Mouse (Mus musculus) megakaryocyte, embryonic 14.5 days (primary cell): Measurements from ENCODE around the gene Plxdc1. TPM values are rescaled to one million over a fixed set of nuclear protein-coding genes. Genes with fewer than 3 reads are reported as not detected.

ENCODE experiments used
- H3K27me3 ChIP-seq: replicated peaks from 2 replicates; pipeline ENCODE3; 2012; ENCODE audit warnings: inconsistent platforms
- H3K36me3 ChIP-seq: replicated peaks from 2 replicates; pipeline ENCODE3; 2012; ENCODE audit warnings: low read length, inconsistent platforms, mixed read lengths
- H3K4me1 ChIP-seq: 2 replicates; pipeline ENCODE4 v1.6.1; 2012; ENCODE audit warnings: inconsistent platforms
- H3K4me3 ChIP-seq: replicated peaks from 2 replicates; pipeline ENCODE3; 2012; ENCODE audit warnings: moderate library complexity, mild to moderate bottlenecking, inconsistent platforms
- H3K9me3 ChIP-seq: 2 replicates; pipeline ENCODE4 v1.6.1; 2012; ENCODE audit warnings: inconsistent platforms
- FLI1 ChIP-seq: IDR thresholded peaks from 2 replicates; pipeline ENCODE4 v1.6.1; 2012; ENCODE audit warnings: low read length, inconsistent platforms, mixed read lengths
- GATA1 ChIP-seq: IDR thresholded peaks from 3 replicates; pipeline ENCODE4 v1.6.1; 2012; ENCODE audit warnings: mixed read lengths, low read length, inconsistent platforms, borderline replicate concordance
- polyA plus RNA-seq: library from polyadenylated mRNA; stranded (reverse); fragments of >175 nt; gene quantifications from 2 replicates; pipeline ENCODE4 v1.2.3, GENCODE M21; 2012; ENCODE audit warnings: low replicate concordance; ENCODE audit not compliant: insufficient read depth

Gene Plxdc1
- polyA plus RNA-seq, 1 experiment, result 1.6 TPM

- no peaks in the 10 kb centered on the region for H3K9me3 ChIP-seq
- no peaks in the 10 kb centered on the region for H3K36me3 ChIP-seq
- H3K27me3 ChIP-seq, result peaks cover 75% of the 10 kb centered on the region
- no peak overlapping the region for H3K4me3 ChIP-seq
- TF ChIP-seq GATA1 (no peak), FLI1 (no peak)
- H3K4me1 ChIP-seq, result peaks cover 21% of the 10 kb centered on the region
Measured at GRCm38 (mm10) chr11:98016824-98017223, 30.6 kb upstream of the Plxdc1 start.

- Histone ChIP-seq H3K36me3 (no peaks in the 10 kb centered on the region), H3K4me3 (no peak overlapping the region), H3K4me1 (peaks cover 15% of the 10 kb centered on the region), H3K27me3 (peaks cover 74% of the 10 kb centered on the region), H3K9me3 (no peaks in the 10 kb centered on the region)
- TF ChIP-seq FLI1 (no peak), GATA1 (no peak)
Measured at GRCm38 (mm10) chr11:98016177-98016576, 29.9 kb upstream of the Plxdc1 start.

- Histone ChIP-seq H3K4me1 (peaks cover 6% of the 10 kb centered on the region; the same call in 1 of the 2 replicates), H3K9me3 (no peaks in the 10 kb centered on the region), H3K27me3 (peaks cover 74% of the 10 kb centered on the region), H3K36me3 (no peaks in the 10 kb centered on the region), H3K4me3 (no peak overlapping the region)
- TF ChIP-seq GATA1 (no peak), FLI1 (no peak)
Measured at GRCm38 (mm10) chr11:98012831-98013230, 26.6 kb upstream of the Plxdc1 start.

GRCm38 (mm10) chr11:98011716-98012115 lies 25.5 kb upstream of the Plxdc1 start:
- Histone ChIP-seq H3K9me3 (no peaks in the 10 kb centered on the region), H3K27me3 (peaks cover 68% of the 10 kb centered on the region)
- TF ChIP-seq GATA1 (no peak), FLI1 (no peak)

GRCm38 (mm10) chr11:98008087-98008486 lies 21.8 kb upstream of the Plxdc1 start:
- no peak for TF ChIP-seq GATA1
- TF ChIP-seq FLI1, result no peak
- H3K9me3 ChIP-seq, result no peaks in the 10 kb centered on the region
- no peak overlapping the region for H3K4me3 ChIP-seq
- H3K36me3 ChIP-seq, result no peaks in the 10 kb centered on the region
- H3K27me3 ChIP-seq, result peaks cover 77% of the 10 kb centered on the region
- H3K4me1 ChIP-seq, result peaks cover 13% of the 10 kb centered on the region; the same call in 1 of the 2 replicates

More at GRCm38 (mm10) chr11:98011716-98012115, 25.5 kb upstream of the Plxdc1 start:
- H3K36me3 ChIP-seq, result no peaks in the 10 kb centered on the region
- peaks cover 6% of the 10 kb centered on the region; the same call in 1 of the 2 replicates for H3K4me1 ChIP-seq
- no peak overlapping the region for H3K4me3 ChIP-seq

- Histone ChIP-seq H3K27me3 (peaks cover 76% of the 10 kb centered on the region), H3K4me1 (peaks cover 32% of the 10 kb centered on the region)
Measured at GRCm38 (mm10) chr11:98005686-98006085, 19.4 kb upstream of the Plxdc1 start.

GRCm38 (mm10) chr11:98005076-98005475 lies 18.8 kb upstream of the Plxdc1 start:
- TF ChIP-seq GATA1, result no peak
- no peak for TF ChIP-seq FLI1
- Histone ChIP-seq H3K27me3 (peaks cover 76% of the 10 kb centered on the region), H3K4me1 (peaks cover 34% of the 10 kb centered on the region), H3K36me3 (no peaks in the 10 kb centered on the region), H3K9me3 (no peaks in the 10 kb centered on the region), H3K4me3 (no peak overlapping the region)

More at GRCm38 (mm10) chr11:98005686-98006085, 19.4 kb upstream of the Plxdc1 start:
- TF ChIP-seq GATA1 (no peak), FLI1 (no peak)
- Histone ChIP-seq H3K36me3 (no peaks in the 10 kb centered on the region), H3K9me3 (no peaks in the 10 kb centered on the region), H3K4me3 (no peak overlapping the region)

- H3K4me3 ChIP-seq, result no peak overlapping the region
- no peaks in the 10 kb centered on the region for H3K9me3 ChIP-seq
- peaks cover 43% of the 10 kb centered on the region for H3K4me1 ChIP-seq
- peaks cover 76% of the 10 kb centered on the region for H3K27me3 ChIP-seq
- H3K36me3 ChIP-seq, result no peaks in the 10 kb centered on the region
- TF ChIP-seq FLI1, result no peak
- no peak for TF ChIP-seq GATA1
Measured at GRCm38 (mm10) chr11:98004161-98004560, 17.9 kb upstream of the Plxdc1 start.

GRCm38 (mm10) chr11:98003171-98003671 lies 17.0 kb upstream of the Plxdc1 start:
- no peaks in the 10 kb centered on the region for H3K36me3 ChIP-seq
- no peaks in the 10 kb centered on the region for H3K9me3 ChIP-seq
- peak overlapping the region; percentile 83 for H3K4me3 ChIP-seq
- peaks cover 75% of the 10 kb centered on the region for H3K27me3 ChIP-seq
- peaks cover 42% of the 10 kb centered on the region for H3K4me1 ChIP-seq
- TF ChIP-seq FLI1, result no peak
- no peak for TF ChIP-seq GATA1

- Histone ChIP-seq H3K27me3 (peaks cover 75% of the 10 kb centered on the region), H3K4me1 (peaks cover 39% of the 10 kb centered on the region)
- TF ChIP-seq FLI1, result no peak
- TF ChIP-seq GATA1, result no peak
Measured at GRCm38 (mm10) chr11:98002627-98003026, 16.4 kb upstream of the Plxdc1 start.

GRCm38 (mm10) chr11:98001986-98002385 lies 15.7 kb upstream of the Plxdc1 start:
- Histone ChIP-seq H3K9me3 (no peaks in the 10 kb centered on the region), H3K36me3 (no peaks in the 10 kb centered on the region), H3K27me3 (peaks cover 74% of the 10 kb centered on the region), H3K4me3 (no peak overlapping the region), H3K4me1 (peaks cover 39% of the 10 kb centered on the region)
- TF ChIP-seq GATA1 (no peak), FLI1 (no peak)

More at GRCm38 (mm10) chr11:98002627-98003026, 16.4 kb upstream of the Plxdc1 start:
- Histone ChIP-seq H3K36me3 (no peaks in the 10 kb centered on the region), H3K4me3 (peak overlapping the region; percentile 83), H3K9me3 (no peaks in the 10 kb centered on the region)
